Mouse (Mus musculus) hindbrain, embryonic 14.5 days (tissue): ENCODE data around the gene Plpp7. TPM values are rescaled to one million over a fixed set of nuclear protein-coding genes. Genes with fewer than 3 reads are reported as not detected.

Experiments used
- ATAC-seq: fragments of 200-750 bp; cut with Nextera tagmentation; 2 replicates; pipeline ENCODE4 v1.8.0; 2017; ENCODE audit warnings: moderate number of reproducible peaks, mild to moderate bottlenecking, moderate TSS enrichment, moderate library complexity; ENCODE audit not compliant: low FRiP score
- DNase-seq: peaks from one replicate; pipeline ENCODE4 v3.0.0-alpha.2; 2015; ENCODE audit warnings: low spot score
- H3K27ac ChIP-seq: fragments of 300-500 bp; sonication (generic); 2 replicates; pipeline ENCODE4 v1.5.1; 2014; ENCODE audit warnings: mild to moderate bottlenecking, moderate library complexity
- H3K27me3 ChIP-seq: fragments of 300-500 bp; sonication (generic); 2 replicates; pipeline ENCODE4 v1.6.1; 2014; ENCODE audit warnings: mild to moderate bottlenecking, low read length, mixed read lengths; ENCODE audit not compliant: control insufficient read depth, insufficient read depth
- H3K36me3 ChIP-seq: fragments of 300-500 bp; sonication (generic); replicated peaks from 2 replicates; pipeline ENCODE4 v1.6.1; 2014; ENCODE audit not compliant: control insufficient read depth, insufficient read depth
- H3K4me1 ChIP-seq: fragments of 300-500 bp; sonication (generic); replicated peaks from 2 replicates; pipeline ENCODE4 v1.6.1; 2014; ENCODE audit warnings: antibody characterized with exemption, low read length, mixed read lengths; ENCODE audit not compliant: control insufficient read depth, insufficient read depth
- H3K4me2 ChIP-seq: fragments of 300-500 bp; sonication (generic); replicated peaks from 2 replicates; pipeline ENCODE4 v1.6.1; 2014; ENCODE audit warnings: mild to moderate bottlenecking, moderate library complexity
- H3K4me3 ChIP-seq: fragments of 300-500 bp; sonication (generic); replicated peaks from 2 replicates; pipeline ENCODE4 v1.5.1; 2014; ENCODE audit warnings: mild to moderate bottlenecking, low read length
- H3K9ac ChIP-seq: fragments of 300-500 bp; sonication (generic); 2 replicates; pipeline ENCODE4 v1.6.1; 2014
- H3K9me3 ChIP-seq: fragments of 300-500 bp; sonication (generic); 2 replicates; pipeline ENCODE4 v1.6.1; 2016; ENCODE audit warnings: low read length; ENCODE audit not compliant: control insufficient read depth
- WGBS: fragments of 180-500 bp; shearing (Covaris S2); extraction: QIAGEN DNeasy Blood & Tissue Kit; methylation state at CpG from one replicate; pipeline ENCODE4 v1.1.7; 2014; 5-methylcytosine and 5-hydroxymethylcytosine counted together
- polyA plus RNA-seq: library from polyadenylated mRNA; unstranded; fragments of >200 nt; fragmentation: Nextera tagmentation; extraction: Ambion mirVana; gene quantifications from 2 replicates; pipeline ENCODE4 v1.2.1, GENCODE M21; 2014

Plpp7 gene
- polyA plus RNA-seq, 1 experiment from 2014 or later = 22.4 TPM

GRCm38 (mm10) chr2:32088372-32088981 lies 6.9 kb upstream of the Plpp7 start:
- peak overlapping the region; percentile 20; the same call in 1 of the 2 replicates for H3K4me3 ChIP-seq
- no peak overlapping the region for H3K27ac ChIP-seq
- ATAC-seq (no peak), DNase-seq (peak; percentile 52)
- 7% methylated on average over 35 of the region's 35 CpGs for whole genome bisulfite sequencing
- no peaks in the 10 kb centered on the region for H3K36me3 ChIP-seq
- peak overlapping the region; percentile 54 for H3K4me2 ChIP-seq
- peaks cover 19% of the 10 kb centered on the region for H3K4me1 ChIP-seq
- 0 out of 2 replicates have a peak overlapping the region, but pooled peaks have one; percentile 16 for H3K9ac ChIP-seq
- peaks cover 44% of the 10 kb centered on the region for H3K27me3 ChIP-seq
- H3K9me3 ChIP-seq = no peaks in the 10 kb centered on the region

DNA sequence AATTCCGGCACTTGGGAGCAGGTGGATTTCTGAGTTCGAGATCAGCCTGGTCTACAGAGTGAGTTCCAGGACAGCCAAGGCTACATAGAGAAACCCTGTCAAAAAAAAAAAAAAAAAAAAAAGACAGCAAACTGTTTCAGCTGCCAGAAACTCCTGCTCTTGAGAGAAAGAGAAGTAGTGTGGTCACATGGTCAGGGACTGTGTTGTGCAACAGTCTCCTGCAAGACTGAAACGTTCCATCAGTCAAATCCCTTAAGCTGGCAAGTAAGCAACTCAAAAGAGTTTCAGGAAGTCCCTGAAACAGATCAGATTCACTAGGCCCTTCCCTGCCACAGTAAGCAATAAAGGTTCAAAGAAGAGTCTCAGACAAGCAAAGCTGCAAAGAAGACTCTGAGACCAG lies 5.7 kb upstream of the Plpp7 start:
- ATAC-seq (no peak), DNase-seq (no peak)
- H3K9ac ChIP-seq = no peak overlapping the region
- H3K9me3 ChIP-seq = no peaks in the 10 kb centered on the region
- no peak overlapping the region for H3K4me3 ChIP-seq
- 81% methylated on average over 3 of the region's 3 CpGs for WGBS
- no peak overlapping the region for H3K27ac ChIP-seq
- peaks cover 36% of the 10 kb centered on the region for H3K27me3 ChIP-seq
- no peak overlapping the region for H3K4me2 ChIP-seq
- no peaks in the 10 kb centered on the region for H3K36me3 ChIP-seq
- peaks cover 11% of the 10 kb centered on the region; the same call in 1 of the 2 replicates for H3K4me1 ChIP-seq

DNA sequence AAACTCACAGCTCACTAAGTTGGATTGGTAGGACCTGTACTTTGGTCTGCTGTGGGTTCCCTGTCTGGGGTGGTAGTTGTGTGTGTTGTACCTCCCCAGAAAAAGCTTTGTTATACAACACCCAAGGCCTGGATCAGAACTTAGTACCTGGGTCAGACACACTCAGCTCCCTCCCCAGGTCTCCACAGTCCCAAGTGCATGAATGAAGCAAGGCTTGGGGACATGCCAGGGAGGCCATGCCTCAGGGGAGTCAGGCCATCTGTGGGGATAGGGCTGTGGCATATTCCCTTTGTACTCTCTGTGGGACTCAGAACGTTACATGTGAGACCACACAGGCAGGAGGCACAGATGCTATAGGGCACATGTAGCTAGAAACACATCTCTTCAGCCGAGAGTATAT lies 5.2 kb upstream of the Plpp7 start:
- DNase-seq = no peak
- H3K9me3 ChIP-seq = no peaks in the 10 kb centered on the region
- no peak overlapping the region for H3K4me2 ChIP-seq
- H3K9ac ChIP-seq = no peak overlapping the region
- no peak for ATAC-seq
- H3K27me3 ChIP-seq = peaks cover 36% of the 10 kb centered on the region
- H3K4me3 ChIP-seq = no peak overlapping the region
- 49% methylated on average over 2 of the region's 2 CpGs for WGBS
- H3K27ac ChIP-seq = no peak overlapping the region
- H3K36me3 ChIP-seq = no peaks in the 10 kb centered on the region
- H3K4me1 ChIP-seq = peaks cover 11% of the 10 kb centered on the region; the same call in 1 of the 2 replicates

- Histone ChIP-seq H3K9ac (no peak overlapping the region), H3K4me1 (peaks cover 25% of the 10 kb centered on the region), H3K4me3 (no peak overlapping the region), H3K4me2 (no peak overlapping the region), H3K36me3 (no peaks in the 10 kb centered on the region), H3K27me3 (peaks cover 28% of the 10 kb centered on the region), H3K9me3 (no peaks in the 10 kb centered on the region), H3K27ac (no peak overlapping the region)
- WGBS = 64% methylated on average over 3 of the region's 3 CpGs
- no peak for ATAC-seq
- DNase-seq = no peak
Measured at GRCm38 (mm10) chr2:32091956-32092355, 3.4 kb upstream of the Plpp7 start.

DNA sequence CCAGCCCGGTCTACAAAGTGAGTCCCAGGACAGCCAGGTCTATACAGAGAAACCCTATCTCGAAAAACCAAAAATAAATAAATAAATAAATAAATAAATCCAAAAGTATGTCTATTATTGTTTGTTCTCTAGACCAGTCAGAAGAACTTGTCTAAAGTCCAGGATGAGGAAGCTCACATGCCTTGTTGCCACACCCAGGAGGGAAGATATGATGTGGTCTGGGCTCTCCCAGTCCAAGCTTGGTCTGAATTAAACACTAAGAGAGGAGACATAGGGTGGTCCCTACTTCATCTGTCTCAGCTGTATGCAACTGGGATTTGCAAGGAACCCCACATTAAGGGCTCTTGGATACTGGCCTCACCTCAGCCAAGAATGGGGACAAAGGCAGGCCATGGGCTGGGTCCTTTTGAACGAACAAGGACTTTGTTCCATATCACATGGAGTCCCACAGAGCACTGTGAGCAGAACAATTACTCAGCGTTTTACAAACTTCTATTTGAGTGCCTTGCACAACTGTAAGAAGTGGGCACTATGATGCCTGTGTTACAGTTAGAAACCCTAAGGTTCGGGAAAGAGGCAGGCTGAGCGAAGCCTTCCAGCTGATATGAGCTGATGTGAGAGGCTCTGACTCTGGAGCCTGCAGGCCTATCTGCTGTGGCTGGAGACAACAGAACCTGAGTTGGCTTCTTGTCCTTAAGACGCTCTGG lies 1.2 kb upstream of the Plpp7 start:
- peaks cover 9% of the 10 kb centered on the region; the same call in 1 of the 2 replicates for H3K27me3 ChIP-seq
- H3K27ac ChIP-seq = no peak overlapping the region
- peaks cover 22% of the 10 kb centered on the region for H3K4me1 ChIP-seq
- H3K9ac ChIP-seq = no peak overlapping the region
- ATAC-seq (no peak), DNase-seq (no peak)
- H3K9me3 ChIP-seq = no peaks in the 10 kb centered on the region
- peaks cover 6% of the 10 kb centered on the region; the same call in 1 of the 2 replicates for H3K36me3 ChIP-seq
- H3K4me3 ChIP-seq = no peak overlapping the region
- 88% methylated on average over 7 of the region's 7 CpGs for WGBS
- H3K4me2 ChIP-seq = no peak overlapping the region

GRCm38 (mm10) chr2:32096122-32096420 lies 743 bp downstream of the Plpp7 start:
- Histone ChIP-seq H3K4me2 (peak overlapping the region; percentile 85), H3K4me3 (peak overlapping the region; percentile 47), H3K9me3 (peaks cover 4% of the 10 kb centered on the region; the same call in 1 of the 2 replicates), H3K27me3 (no peaks in the 10 kb centered on the region), H3K4me1 (peaks cover 22% of the 10 kb centered on the region), H3K36me3 (peaks cover 10% of the 10 kb centered on the region; the same call in 1 of the 2 replicates), H3K27ac (peak overlapping the region; percentile 71), H3K9ac (peak overlapping the region; percentile 80)
- DNase-seq (no peak), ATAC-seq (peak; percentile 35)
- WGBS = 70% methylated on average over 10 of the region's 10 CpGs

GRCm38 (mm10) chr2:32102944-32103343 lies 7.6 kb downstream of the Plpp7 start:
- H3K27ac ChIP-seq = no peak overlapping the region
- H3K4me2 ChIP-seq = no peak overlapping the region
- ATAC-seq (no peak), DNase-seq (no peak)
- H3K4me1 ChIP-seq = peaks cover 10% of the 10 kb centered on the region
- H3K4me3 ChIP-seq = no peak overlapping the region
- no peaks in the 10 kb centered on the region for H3K27me3 ChIP-seq
- no peak overlapping the region for H3K9ac ChIP-seq
- peaks cover 10% of the 10 kb centered on the region; the same call in 1 of the 2 replicates for H3K36me3 ChIP-seq
- 42% methylated on average over 5 of the region's 5 CpGs for WGBS
- H3K9me3 ChIP-seq = peaks cover 4% of the 10 kb centered on the region; the same call in 1 of the 2 replicates

- Histone ChIP-seq H3K27ac (no peak overlapping the region), H3K4me1 (peaks cover 10% of the 10 kb centered on the region), H3K36me3 (peaks cover 14% of the 10 kb centered on the region; the same call in 1 of the 2 replicates), H3K9me3 (peaks cover 4% of the 10 kb centered on the region; the same call in 1 of the 2 replicates), H3K27me3 (no peaks in the 10 kb centered on the region), H3K4me2 (no peak overlapping the region), H3K4me3 (no peak overlapping the region), H3K9ac (no peak overlapping the region)
- DNase-seq = no peak
- 78% methylated on average over 7 of the region's 7 CpGs for WGBS
- ATAC-seq = no peak
Measured at GRCm38 (mm10) chr2:32103557-32103956, 8.2 kb downstream of the Plpp7 start.

DNA sequence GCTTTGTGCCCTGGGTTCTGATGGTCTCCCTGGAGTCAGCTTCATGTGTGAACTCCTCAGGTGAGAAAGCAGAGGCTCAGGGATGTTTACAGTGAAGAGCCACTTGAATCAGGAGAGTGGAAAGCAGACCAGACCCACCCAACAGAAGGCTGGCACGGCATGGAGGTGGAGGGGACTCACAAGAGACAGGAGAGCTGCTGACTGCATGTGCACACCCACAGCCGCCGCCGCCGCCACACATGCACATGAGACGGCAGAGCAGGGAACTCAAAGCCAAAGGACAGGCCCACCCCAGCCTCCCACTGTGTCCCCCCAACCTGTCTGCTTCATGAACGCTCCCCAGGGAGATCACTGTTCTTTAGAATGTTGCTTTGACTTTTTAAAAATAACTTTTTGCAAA lies 8.8 kb downstream of the Plpp7 start:
- Histone ChIP-seq H3K27me3 (no peaks in the 10 kb centered on the region), H3K4me1 (peaks cover 10% of the 10 kb centered on the region), H3K27ac (no peak overlapping the region), H3K36me3 (peaks cover 9% of the 10 kb centered on the region; the same call in 1 of the 2 replicates), H3K9ac (no peak overlapping the region), H3K4me2 (no peak overlapping the region), H3K4me3 (no peak overlapping the region), H3K9me3 (peaks cover 4% of the 10 kb centered on the region; the same call in 1 of the 2 replicates)
- ATAC-seq = no peak
- no peak for DNase-seq
- WGBS = 84% methylated on average over 7 of the region's 7 CpGs
